Mouse (Mus musculus): Measurements from ENCODE around the gene Hdgfl3. TPM values are rescaled to one million over a fixed set of nuclear protein-coding genes. Genes with fewer than 3 reads are reported as not detected.
A peak's percentile ranks its signal among the peaks of the same experiment; 100 is the strongest.

The Hdgfl3 gene
- polyA plus RNA-seq, 1 experiment = 1.3 TPM

DNA sequence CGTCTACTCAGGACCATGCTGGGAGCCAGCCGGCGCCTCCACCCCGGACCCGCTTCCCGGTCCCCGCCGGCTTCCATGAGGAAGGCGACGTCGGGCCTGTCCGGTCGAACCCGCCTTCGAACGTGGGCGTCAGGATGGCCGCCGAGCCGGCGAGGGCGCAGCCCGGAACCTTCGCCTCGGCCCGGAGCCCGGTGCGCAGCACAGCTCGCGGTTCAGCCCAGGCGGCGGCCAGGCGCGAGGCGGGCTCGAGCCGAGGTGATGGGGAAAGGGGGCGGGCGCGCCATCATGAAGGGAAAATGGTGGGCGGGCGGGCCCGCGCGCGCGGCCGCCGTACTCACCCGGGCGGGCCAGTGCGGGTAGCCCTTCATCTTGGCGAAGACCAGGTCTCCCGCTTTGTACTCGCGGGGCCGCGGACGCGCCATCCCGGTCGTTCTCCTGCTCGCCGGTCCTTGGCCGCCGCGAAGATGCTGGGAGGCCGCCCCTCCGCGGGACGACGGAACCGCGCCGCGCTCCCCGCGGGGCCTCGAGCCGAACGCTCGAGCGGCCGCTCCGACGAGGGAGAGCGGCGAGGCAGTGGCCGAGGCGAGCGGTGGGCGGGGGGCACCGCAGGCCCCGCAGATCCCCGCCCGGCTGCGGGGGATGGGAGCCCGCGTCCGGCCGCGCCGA is 539 bp downstream of the Hdgfl3 start:
- peak overlapping the region; percentile 79 for H3K4me3 ChIP-seq (ENCODE audit: low read depth, low read length)
- H3K27me3 ChIP-seq (ENCODE audit: control insufficient read depth, insufficient read depth, low read length) = peaks cover 19% of the 10 kb centered on the region
- TF ChIP-seq CTCF (IDR thresholded peaks at IDR 0.05; ENCODE audit: extremely low read depth, insufficient read length, insufficient replicate concordance, low read depth, low read length) (no peak), POLR2A (IDR thresholded peaks at IDR 0.05; ENCODE audit: low read depth, low read length) (no peak)
- no peaks in the 10 kb centered on the region for H3K4me1 ChIP-seq (ENCODE audit: control insufficient read depth, insufficient read depth, insufficient read length, low read length)
- no peaks in the 10 kb centered on the region for H3K36me3 ChIP-seq (ENCODE audit: control insufficient read depth, insufficient read depth, low read length)
- 1% methylated on average over 97 of the region's 103 CpGs for WGBS
- 0 out of 2 replicates have a peak overlapping the region, but pooled peaks have one; percentile 11 for H3K27ac ChIP-seq (ENCODE audit: insufficient read depth, low read depth, low read length)

DNA sequence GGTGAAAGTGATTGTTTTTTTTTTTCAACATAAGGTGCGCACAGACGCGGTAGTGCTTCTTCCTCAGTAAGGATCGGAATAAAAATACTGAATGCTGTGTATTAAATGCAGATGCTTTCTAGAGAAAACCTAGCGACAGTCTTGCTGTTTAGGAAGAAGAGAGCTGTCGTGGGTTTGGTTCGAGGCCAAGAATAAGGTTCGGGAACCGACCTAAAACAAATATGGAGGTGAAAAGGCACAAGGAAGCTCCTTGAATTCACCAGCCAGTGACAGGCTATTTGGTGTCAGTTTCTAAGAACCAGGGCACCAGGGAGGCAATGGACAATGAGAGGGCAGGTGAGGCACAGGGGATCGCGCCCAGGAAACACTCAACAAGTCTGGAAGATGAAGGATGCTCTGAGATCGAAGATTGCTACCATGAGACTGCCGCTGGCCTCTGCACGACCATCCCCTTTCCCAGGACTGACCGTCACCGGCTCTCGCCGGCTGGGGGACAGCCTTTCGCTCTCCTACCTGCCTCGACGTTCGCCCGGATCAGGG is 1.1 kb downstream of the Hdgfl3 start:
- peaks cover 19% of the 10 kb centered on the region for H3K27me3 ChIP-seq (ENCODE audit: control insufficient read depth, insufficient read depth, low read length)
- TF ChIP-seq CTCF (IDR thresholded peaks at IDR 0.05; ENCODE audit: extremely low read depth, insufficient read length, insufficient replicate concordance, low read depth, low read length) = no peak
- no peak for TF ChIP-seq POLR2A (IDR thresholded peaks at IDR 0.05; ENCODE audit: low read depth, low read length)
- peak overlapping the region; percentile 79 for H3K4me3 ChIP-seq (ENCODE audit: low read depth, low read length)
- no peaks in the 10 kb centered on the region for H3K36me3 ChIP-seq (ENCODE audit: control insufficient read depth, insufficient read depth, low read length)
- 12% methylated on average over 23 of the region's 23 CpGs for WGBS
- no peaks in the 10 kb centered on the region for H3K4me1 ChIP-seq (ENCODE audit: control insufficient read depth, insufficient read depth, insufficient read length, low read length)
- H3K27ac ChIP-seq (ENCODE audit: insufficient read depth, low read depth, low read length) = no peak overlapping the region

DNA sequence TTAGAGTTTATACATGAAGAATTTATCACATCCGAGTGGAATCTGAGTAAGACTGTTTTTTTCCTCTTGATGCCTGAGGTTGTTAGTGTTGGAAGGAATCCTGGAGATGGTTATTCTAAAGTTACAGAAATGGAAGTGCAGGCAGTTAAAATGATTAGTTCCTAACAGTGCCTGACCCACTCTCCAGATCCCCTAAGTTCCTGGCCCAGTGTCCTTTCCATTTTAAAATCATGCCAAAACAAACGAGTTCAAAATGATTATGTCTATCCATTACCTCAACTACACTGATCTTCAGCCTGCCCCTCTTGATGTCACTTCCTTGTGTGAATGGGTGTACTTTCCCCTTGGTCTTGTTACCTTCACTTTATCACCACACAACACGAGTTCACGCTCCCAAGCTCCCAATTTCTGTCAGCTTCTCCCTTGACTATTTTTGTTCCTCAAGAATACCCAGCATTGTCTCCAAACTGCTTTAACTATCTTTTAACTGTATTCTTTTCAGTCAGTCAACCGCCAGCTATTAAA is 1.7 kb downstream of the Hdgfl3 start:
- Histone ChIP-seq H3K4me1 (ENCODE audit: control insufficient read depth, insufficient read depth, insufficient read length, low read length) (no peaks in the 10 kb centered on the region), H3K4me3 (ENCODE audit: low read depth, low read length) (no peak overlapping the region), H3K27me3 (ENCODE audit: control insufficient read depth, insufficient read depth, low read length) (peaks cover 19% of the 10 kb centered on the region), H3K27ac (ENCODE audit: insufficient read depth, low read depth, low read length) (no peak overlapping the region), H3K36me3 (ENCODE audit: control insufficient read depth, insufficient read depth, low read length) (no peaks in the 10 kb centered on the region)
- 41% methylated on average over 5 of the region's 5 CpGs for WGBS
- TF ChIP-seq POLR2A (IDR thresholded peaks at IDR 0.05; ENCODE audit: low read depth, low read length) (no peak), CTCF (IDR thresholded peaks at IDR 0.05; ENCODE audit: extremely low read depth, insufficient read length, insufficient replicate concordance, low read depth, low read length) (no peak)

DNA sequence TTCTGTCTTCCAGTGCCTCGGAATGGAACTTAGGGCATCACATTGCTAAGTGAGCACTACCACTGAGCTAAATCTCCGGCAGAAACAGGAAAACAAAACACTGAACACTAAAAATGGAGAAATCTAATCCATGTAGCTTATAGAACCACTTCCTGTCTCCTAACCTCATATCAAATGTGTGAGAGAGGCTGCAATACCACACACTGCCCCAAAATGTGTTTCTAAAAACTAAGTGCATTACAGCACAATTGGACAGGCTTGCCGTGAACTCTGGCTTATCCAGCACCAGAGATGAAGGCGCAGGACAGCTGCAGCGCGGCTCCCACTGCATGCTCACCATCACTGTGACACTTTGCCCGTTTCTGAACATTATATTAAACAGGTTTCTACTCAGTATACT is 5.3 kb downstream of the Hdgfl3 start:
- TF ChIP-seq CTCF (IDR thresholded peaks at IDR 0.05; ENCODE audit: extremely low read depth, insufficient read length, insufficient replicate concordance, low read depth, low read length) = no peak
- no peak for TF ChIP-seq POLR2A (IDR thresholded peaks at IDR 0.05; ENCODE audit: low read depth, low read length)
- Histone ChIP-seq H3K27ac (ENCODE audit: insufficient read depth, low read depth, low read length) (no peak overlapping the region), H3K36me3 (ENCODE audit: control insufficient read depth, insufficient read depth, low read length) (no peaks in the 10 kb centered on the region), H3K27me3 (ENCODE audit: control insufficient read depth, insufficient read depth, low read length) (peaks cover 9% of the 10 kb centered on the region), H3K4me1 (ENCODE audit: control insufficient read depth, insufficient read depth, insufficient read length, low read length) (no peaks in the 10 kb centered on the region), H3K4me3 (ENCODE audit: low read depth, low read length) (no peak overlapping the region)
- WGBS = 76% methylated on average over 7 of the region's 7 CpGs

DNA sequence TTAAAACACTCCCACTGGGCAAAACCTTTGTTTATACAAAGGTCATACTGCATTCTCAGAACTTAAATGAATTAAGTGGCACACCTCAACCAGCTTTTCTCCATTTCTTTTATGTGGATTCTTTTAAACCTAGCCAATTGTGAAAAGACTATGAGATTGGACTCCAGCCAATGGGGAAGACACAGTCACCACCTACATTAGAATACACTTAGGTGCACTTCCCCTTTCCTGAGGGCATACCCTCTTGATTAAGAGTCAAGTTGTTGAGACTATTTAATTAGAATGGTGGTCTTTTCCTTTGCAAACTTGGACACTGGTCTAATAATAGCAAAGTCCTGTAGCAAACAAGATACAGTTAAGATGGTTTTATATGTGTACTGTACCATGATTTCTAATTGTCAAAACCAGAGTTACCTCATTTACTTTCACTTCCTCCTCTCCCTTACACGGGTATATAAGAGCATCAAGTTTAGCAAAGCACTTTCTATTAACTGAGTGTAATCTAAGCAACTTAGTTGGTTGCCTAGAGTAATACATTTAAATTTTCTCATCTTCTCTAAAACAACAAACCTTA is 12.8 kb downstream of the Hdgfl3 start:
- 21% methylated on average over 1 of the region's 1 CpGs for WGBS
- Histone ChIP-seq H3K27ac (ENCODE audit: insufficient read depth, low read depth, low read length) (no peak overlapping the region), H3K4me3 (ENCODE audit: low read depth, low read length) (no peak overlapping the region), H3K4me1 (ENCODE audit: control insufficient read depth, insufficient read depth, insufficient read length, low read length) (no peaks in the 10 kb centered on the region), H3K27me3 (ENCODE audit: control insufficient read depth, insufficient read depth, low read length) (no peaks in the 10 kb centered on the region), H3K36me3 (ENCODE audit: control insufficient read depth, insufficient read depth, low read length) (no peaks in the 10 kb centered on the region)
- TF ChIP-seq POLR2A (IDR thresholded peaks at IDR 0.05; ENCODE audit: low read depth, low read length) = no peak
- TF ChIP-seq CTCF (IDR thresholded peaks at IDR 0.05; ENCODE audit: extremely low read depth, insufficient read length, insufficient replicate concordance, low read depth, low read length) = no peak

DNA sequence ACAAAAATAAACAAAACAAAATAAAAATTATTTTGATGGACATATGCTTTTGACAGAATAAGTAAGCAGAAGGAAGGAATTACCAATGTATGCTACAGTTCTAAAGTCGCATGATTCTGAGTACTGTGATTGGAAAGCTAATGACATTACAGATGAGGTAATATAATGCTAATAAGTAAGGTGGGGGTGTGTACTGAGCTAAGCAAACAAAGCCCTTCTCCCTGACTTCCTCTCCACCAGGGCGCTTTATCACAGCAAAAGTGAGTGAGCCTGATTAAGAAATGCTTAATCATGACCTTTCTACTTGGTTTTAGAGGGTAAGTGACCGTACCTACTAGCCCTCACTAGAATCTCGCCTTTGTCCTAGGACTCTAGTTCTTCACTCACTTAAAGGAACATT is 14.0 kb downstream of the Hdgfl3 start:
- 36% methylated on average over 4 of the region's 4 CpGs for WGBS
- Histone ChIP-seq H3K4me3 (ENCODE audit: low read depth, low read length) (no peak overlapping the region), H3K36me3 (ENCODE audit: control insufficient read depth, insufficient read depth, low read length) (no peaks in the 10 kb centered on the region), H3K27me3 (ENCODE audit: control insufficient read depth, insufficient read depth, low read length) (no peaks in the 10 kb centered on the region), H3K4me1 (ENCODE audit: control insufficient read depth, insufficient read depth, insufficient read length, low read length) (no peaks in the 10 kb centered on the region), H3K27ac (ENCODE audit: insufficient read depth, low read depth, low read length) (no peak overlapping the region)
- no peak for TF ChIP-seq POLR2A (IDR thresholded peaks at IDR 0.05; ENCODE audit: low read depth, low read length)
- TF ChIP-seq CTCF (IDR thresholded peaks at IDR 0.05; ENCODE audit: extremely low read depth, insufficient read length, insufficient replicate concordance, low read depth, low read length) = no peak

DNA sequence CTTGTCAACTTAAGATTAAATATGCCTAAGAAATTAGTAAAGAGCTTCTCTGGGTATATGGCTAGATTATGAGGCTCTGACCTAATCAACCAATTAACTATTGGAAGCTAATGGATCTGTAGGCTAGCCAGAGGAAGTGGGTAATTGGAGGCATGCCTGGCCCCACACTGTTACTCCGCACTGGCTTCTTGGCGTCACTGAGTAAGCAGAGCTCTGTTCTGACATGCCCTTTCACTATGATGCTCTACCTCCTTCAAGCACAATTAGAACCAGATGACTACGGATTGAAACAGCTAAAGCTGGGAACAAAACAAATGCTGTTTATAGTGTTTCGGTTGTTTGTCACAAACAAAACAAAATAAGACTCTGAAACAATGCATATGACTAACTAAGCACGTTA is 16.0 kb downstream of the Hdgfl3 start:
- H3K36me3 ChIP-seq (ENCODE audit: control insufficient read depth, insufficient read depth, low read length) = no peaks in the 10 kb centered on the region
- H3K4me3 ChIP-seq (ENCODE audit: low read depth, low read length) = no peak overlapping the region
- H3K27me3 ChIP-seq (ENCODE audit: control insufficient read depth, insufficient read depth, low read length) = no peaks in the 10 kb centered on the region
- H3K4me1 ChIP-seq (ENCODE audit: control insufficient read depth, insufficient read depth, insufficient read length, low read length) = no peaks in the 10 kb centered on the region
- 76% methylated on average over 5 of the region's 5 CpGs for WGBS
- no peak for TF ChIP-seq POLR2A (IDR thresholded peaks at IDR 0.05; ENCODE audit: low read depth, low read length)
- no peak for TF ChIP-seq CTCF (IDR thresholded peaks at IDR 0.05; ENCODE audit: extremely low read depth, insufficient read length, insufficient replicate concordance, low read depth, low read length)
- H3K27ac ChIP-seq (ENCODE audit: insufficient read depth, low read depth, low read length) = no peak overlapping the region
